Mouse (Mus musculus) skeletal muscle tissue, adult 2 months (tissue): ENCODE results near the gene Bnc2.

ENCODE experiments used
- DNase-seq: peaks from one replicate; pipeline ENCODE4 v3.0.0-alpha.2; 2012; ENCODE audit warnings: low read depth, low spot score

Gene Bnc2

DNA sequence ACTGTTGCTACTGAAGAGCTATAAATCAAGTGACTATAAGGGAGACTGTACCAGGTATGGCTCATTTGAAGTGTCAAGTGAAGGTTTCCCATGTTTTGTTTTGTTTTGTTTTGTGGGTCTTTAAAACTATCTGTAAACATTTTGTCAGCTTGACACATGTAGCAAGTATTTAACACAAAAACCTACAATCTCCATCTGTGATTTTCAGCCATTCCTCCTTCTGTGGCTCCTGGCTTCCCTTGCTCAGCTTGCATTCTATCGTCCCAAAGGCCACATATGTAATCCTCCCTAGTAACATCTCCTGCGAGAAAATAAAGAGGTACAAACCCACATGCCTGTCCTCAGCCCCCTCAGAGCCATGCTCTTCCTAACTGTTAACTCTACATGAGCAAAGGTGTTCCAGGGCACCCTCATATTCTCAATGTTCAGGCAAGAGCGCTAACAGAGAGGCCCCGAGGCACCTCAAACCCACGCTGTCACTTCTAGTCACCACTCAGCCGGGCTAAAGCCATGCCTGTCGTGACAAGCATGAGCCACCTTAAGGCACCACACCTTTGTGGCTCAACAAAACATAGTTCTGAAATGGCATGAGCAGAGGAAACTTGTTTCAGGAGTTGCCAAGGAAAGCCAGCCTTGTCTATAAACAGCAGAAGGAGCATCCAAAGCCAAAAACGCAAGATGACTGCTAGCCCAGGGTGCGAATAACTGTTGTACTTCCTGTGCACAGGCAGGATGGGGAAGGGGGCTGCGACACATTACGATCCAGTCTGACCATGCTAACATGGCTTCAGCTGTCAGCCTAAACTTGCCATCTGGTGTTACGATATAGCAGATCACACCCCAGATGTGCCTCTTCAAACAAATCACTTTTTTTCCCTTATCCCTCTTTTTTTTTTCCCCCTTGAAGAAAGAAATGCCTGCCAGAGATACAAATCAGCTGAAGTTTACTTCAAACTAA, 42.0 kb downstream of the Bnc2 start:
- no peak for DNase-seq

DNA sequence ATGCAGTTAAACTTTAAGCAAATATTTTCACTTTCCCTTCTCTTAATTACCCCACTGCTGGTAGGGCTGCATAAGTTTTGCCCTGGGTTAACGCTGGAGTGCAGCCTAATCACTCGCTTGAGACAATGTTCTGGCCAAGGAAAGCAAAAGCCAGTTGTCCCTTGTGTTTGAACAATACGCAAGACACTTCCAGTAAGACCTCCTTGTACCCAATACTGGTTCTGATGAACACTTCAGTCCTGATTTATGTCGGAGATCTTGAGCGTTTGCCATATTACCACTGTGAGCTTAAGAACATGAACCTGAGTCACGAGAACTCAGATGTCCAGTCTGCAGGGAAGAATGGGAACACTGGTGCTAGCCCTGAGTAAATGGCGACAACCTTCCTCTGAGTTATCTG, 47.5 kb downstream of the Bnc2 start:
- peak; percentile 36 for DNase-seq

GRCm38 (mm10) chr4:84623312-84623711, 51.8 kb downstream of the Bnc2 start:
- DNase-seq = no peak

DNA sequence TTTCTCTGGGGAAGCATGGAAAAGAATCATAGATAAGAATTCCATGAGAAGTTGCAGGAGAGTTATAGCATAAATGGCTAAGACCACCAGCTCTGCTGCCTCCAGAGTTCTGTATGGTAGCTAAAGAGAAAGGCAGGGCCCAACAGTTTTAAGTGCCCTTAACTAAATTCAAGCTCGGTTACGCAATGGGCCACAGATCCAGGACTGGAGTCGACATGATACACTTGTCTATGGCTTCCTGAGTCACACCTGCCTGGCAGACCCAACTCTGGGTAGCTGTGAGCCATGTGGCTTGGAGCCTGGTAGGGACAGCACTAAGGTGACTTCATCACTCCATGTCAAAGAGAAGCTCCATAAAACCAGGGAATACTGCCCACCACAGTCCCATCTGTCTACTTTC, 53.3 kb downstream of the Bnc2 start:
- DNase-seq = no peak

GRCm38 (mm10) chr4:84609861-84610260, 65.2 kb downstream of the Bnc2 start:
- DNase-seq = no peak

DNA sequence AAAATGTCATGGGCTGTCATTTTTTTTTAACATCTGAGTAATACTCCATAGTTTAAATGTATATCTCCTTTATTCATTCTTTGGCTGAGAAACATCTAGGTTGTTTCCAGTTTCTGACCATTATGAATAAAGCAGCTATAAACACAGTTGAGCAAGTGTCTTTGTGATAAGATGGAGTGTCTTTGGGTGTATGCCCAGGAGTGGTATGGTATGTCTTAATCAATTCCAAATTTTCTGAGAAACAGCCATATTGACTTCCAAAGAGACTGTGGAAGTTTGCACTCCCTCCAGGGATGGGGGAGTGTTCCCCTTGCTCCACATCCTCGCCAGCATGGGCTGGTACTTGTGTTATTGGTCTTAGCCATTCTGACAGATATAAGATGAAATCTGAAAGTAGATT, 70.6 kb downstream of the Bnc2 start:
- DNase-seq = no peak

DNA sequence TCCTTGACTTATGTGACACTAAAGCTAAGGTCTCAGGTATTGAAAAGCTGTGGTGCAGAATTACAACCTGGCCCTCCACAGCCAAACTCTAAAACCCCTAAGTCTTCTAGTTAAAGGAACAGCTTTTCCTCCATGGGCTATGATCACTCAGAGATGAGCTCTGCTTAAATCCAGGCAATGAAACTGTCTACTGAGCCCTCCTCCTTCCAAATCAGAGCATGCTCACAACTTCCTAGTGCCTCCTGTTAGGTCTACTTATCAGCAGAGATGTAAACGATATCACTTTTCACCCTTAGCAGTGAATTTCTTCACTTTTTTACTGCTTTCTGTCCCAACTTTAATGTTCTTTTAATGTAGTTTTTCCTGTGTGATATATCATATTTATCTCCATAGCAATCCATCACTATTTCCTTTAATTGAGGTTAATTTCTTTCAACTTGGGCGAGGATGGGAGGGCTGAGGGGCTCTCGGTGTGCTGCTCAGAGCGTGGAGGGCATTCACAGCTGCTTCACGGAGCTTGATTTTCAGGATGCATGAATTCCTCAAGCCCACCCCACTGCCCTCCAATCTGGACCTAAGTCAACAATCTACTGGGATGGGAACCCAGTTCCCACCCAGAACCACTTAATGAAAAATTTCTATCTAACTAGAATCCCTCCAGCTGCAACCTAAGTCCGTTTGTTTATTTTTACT, 94.7 kb downstream of the Bnc2 start:
- no peak for DNase-seq

DNA sequence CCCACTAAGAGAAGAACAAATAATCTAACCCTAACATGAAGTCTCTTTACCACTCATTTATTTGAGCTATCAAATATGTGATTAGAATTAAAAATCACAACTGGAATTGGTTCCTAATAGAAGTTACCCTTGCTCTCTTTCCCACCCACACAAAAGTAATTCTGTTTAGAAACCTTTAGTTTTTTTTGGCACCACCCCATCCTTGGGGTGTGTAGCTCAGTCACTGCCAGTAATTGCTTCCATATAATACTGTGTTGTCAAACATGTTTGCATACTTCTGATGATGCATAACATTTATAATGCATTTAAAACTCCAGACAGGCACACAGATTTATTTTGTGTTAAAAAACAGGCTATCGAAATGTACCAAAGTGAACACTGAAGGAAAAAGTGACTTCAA, 96.8 kb downstream of the Bnc2 start:
- DNase-seq = no peak

DNA sequence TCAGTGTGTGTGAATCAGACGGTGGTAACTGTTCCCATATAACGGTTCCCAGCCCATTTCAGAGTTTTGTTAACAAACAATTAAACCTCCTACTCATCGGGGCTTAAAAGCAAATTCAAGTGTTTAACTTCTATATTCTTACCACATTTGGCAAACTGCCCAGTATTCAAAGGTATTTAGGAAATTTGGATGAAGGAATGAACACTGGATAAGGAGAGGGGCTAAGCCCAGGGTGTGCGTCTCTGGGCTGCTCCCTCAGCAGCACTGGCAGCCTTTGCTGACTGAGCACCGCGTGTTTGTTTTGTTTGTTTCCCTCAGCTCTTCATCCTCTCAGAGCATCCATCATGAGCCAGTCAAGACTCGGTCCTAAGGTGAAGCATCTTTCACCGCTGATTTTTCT, 109.0 kb downstream of the Bnc2 start:
- DNase-seq = no peak

DNA sequence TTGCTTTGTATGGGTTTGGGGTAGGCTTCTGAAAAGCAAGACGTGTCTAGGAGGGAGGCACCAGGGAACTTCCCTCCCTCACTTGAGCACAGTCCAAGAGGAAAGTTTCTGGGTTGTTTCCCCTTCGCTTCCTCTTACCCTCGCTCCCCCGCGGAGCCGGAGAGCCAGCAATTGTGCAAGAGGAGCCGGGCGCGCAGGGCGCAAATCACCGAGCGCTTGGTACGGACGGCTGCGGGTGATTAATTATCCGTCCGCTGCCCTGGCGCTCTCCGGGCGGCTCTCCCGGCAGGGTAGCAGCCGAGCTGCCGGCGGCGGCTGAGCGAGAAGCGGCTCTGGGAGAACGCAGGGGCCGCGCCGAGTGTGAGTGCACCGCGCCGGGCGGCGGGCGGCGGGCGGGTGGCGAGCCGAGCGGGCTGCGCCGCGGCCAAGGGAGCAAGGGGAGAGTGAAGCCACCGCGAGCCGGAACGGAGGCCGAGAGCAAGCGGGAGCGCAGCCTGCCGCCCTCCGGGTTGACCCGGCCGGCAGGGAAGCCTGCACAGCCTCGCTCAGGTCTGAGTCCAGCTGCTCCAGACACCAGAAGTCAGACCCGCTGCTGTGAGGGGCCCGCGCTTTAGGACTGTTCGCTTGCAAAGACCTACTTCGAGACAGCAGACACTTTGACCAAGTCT, 129.7 kb downstream of the Bnc2 start:
- peak; percentile 55 for DNase-seq

- DNase-seq = no peak
These were observed 130.4 kb downstream of the Bnc2 start for GRCm38 (mm10) chr4:84544646-84545045.

DNA sequence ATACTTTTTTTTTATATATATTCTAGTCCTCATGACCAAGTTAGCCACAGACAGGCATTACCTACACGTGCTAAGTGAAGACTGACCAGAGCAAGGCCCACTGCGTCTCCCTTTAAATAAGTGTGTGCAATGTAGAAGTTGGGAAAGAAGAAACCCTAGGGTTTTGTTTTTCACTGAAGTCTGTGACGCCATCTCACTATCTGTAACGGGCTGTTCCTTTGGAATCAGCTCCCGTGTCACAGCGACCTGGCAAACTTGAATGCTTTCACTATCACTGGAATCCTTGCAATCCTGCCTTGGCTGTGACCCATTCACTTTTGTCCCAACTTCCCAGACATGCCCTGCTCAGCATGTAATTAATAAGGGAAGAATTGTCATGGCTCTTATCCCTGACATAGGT, 134.5 kb downstream of the Bnc2 start:
- peak; percentile 68 for DNase-seq

GRCm38 (mm10) chr4:84539396-84539795, 135.7 kb downstream of the Bnc2 start:
- no peak for DNase-seq

GRCm38 (mm10) chr4:84528886-84529789, 145.9 kb downstream of the Bnc2 start:
- DNase-seq = no peak

- no peak for DNase-seq
These were observed 146.7 kb downstream of the Bnc2 start for GRCm38 (mm10) chr4:84528358-84528757.

DNA sequence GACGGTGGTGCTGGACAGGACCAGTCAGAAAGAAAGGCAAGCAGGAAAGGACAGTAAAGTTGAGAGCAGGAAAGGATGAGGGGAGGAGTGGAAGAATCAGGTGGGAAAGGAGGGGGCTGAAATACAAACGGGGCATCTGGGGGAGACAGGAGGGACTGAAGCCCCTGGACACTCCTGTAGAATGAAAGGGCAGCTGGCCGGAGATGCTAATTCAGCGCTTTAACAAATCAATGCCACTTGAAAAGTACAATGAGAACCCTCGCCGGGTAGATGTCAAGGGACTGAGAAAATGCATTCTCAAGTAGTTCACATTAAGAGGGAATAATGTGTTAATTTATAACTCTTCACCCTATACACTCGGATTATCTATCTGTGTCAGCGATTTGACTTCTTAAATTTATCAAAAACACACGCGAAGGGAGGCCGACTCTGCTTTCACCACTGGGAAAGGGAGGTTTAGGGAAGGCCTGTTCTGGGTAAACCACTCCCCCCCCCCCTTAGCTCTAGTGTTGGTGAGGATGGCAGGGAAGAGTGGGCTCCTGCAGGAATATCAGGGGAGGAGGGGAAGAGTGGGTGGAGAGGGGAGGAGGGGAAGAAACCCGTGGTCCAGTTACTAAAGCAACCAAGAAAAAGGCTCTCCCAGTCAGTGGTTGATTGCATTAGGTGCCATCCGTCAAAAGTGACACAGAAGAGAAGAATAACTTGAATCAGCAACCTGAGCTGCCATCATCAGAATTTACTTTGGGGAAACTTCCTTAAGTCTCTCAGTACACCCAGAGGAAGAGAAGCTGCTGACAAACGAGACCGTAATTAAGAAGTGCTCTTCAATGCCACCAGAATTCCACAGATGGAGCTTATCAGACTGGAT, 147.8 kb downstream of the Bnc2 start:
- DNase-seq = no peak

- peak; percentile 38 for DNase-seq
These were observed 151.3 kb downstream of the Bnc2 start for GRCm38 (mm10) chr4:84523651-84524221.

DNA sequence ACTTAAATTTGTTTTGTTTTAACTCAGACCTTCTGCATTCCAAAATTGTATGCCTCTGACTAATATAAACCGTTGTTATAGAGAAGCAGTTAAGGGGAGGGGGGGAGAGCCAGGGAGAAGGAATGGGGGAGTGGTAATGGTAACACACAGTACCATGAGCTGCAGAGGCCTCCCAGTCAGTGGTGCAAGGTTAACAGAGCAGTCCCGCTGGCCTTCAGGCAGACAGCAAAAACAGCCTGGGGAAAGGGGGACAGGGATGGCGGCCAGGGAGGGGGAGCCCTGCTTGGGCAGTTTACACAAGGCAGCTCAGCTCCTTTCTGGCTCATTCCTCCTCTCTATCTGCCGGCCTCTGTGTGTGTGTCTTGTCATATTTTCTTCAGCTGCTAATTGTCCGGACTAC, 151.9 kb downstream of the Bnc2 start:
- DNase-seq = no peak

DNA sequence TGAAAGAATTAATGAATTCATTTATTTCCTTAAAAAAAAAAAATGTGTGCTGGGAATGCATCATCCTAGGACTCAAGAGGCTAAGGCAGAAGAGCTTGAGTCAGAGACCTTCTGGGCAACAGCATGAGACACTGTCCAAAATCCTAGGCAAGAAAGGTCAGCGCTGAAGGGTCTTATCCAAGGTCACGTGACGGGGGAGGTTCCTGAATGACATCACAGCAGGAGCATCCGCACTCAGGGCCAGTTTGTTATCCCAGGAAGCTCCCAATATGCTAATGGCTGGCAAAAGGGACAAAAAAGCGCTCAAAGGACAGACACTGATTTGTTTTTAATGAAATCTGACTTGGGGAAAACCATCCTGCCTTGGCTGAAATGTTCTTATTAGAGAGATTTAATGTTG, 153.5 kb downstream of the Bnc2 start:
- peak; percentile 28 for DNase-seq

GRCm38 (mm10) chr4:84510466-84510865, 164.6 kb downstream of the Bnc2 start:
- DNase-seq = no peak
